Mouse (Mus musculus) gastrocnemius, postnatal 4 days (tissue): ENCODE measurements at regions not wholly inside any gene's neighbourhood (a gene's known extent, or its start where the extent isn't known, plus 50 kb on each side); places are given as distances from the start of the nearest gene placed in this dataset.
"Not testable (repeated sequence)": the region's sequence is repeated elsewhere in the genome, so short reads cannot be mapped to it uniquely, and the experiment has no call there.

Experiments
- DNase-seq, 2 experiments: peaks; one replicate each; pipeline ENCODE4 v3.0.0; 2021 to 2022; ENCODE audit warnings: low spot score in 2 of 2, mixed read lengths in 2 of 2

GRCm38 (mm10) chr16:21102033-21102432 lies 51.8 kb downstream of the Teddm3 start:
- not testable (repeated sequence) for DNase-seq

DNA sequence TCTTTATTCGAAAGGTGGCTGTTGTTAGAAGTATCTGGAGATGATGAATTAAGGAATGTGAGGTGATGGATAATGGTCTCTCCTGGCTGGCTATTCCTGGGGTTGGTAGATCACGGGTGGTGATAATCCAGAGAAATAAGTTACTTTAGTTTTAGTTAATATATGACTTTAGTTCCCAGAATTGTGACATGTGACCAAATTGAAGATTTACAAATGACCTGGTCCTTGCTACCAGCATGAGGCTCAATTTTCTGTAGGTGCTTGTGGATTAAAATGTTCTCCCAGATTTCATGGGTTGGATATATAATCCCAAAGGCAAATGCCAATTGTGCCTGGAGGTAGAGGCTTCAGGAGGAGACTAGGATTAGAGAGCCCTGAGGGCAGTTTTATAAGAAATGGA lies 53.7 kb downstream of the Teddm3 start:
- DNase-seq = not testable (repeated sequence)

- DNase-seq = no peak
Measured at GRCm38 (mm10) chr16:21074779-21075148, 79.0 kb downstream of the Teddm3 start.

GRCm38 (mm10) chr16:21074082-21074778 lies 79.6 kb downstream of the Teddm3 start:
- not testable (repeated sequence) for DNase-seq

- DNase-seq = no peak
Measured at GRCm38 (mm10) chr16:21060211-21060610, 93.6 kb downstream of the Teddm3 start.

DNA sequence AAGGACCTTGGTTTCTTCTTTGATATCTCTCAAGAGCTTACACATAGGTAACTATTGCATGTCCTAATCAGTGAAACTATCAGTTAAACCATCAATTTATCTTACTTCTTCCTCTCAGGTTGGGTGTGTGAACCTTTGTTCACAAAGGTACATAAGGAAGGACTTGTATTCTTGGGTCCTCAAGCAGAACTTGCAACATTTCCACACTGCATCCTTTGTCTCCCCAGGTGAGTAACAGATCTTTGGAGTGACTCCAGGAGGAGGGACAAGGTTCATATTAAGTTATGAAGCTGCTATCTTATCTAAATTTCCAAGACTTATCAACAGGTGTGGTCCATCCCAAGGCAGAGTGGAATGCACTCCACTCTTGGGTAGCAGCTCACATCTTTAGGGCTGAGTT lies 99.0 kb downstream of the Teddm3 start:
- no peak for DNase-seq

DNA sequence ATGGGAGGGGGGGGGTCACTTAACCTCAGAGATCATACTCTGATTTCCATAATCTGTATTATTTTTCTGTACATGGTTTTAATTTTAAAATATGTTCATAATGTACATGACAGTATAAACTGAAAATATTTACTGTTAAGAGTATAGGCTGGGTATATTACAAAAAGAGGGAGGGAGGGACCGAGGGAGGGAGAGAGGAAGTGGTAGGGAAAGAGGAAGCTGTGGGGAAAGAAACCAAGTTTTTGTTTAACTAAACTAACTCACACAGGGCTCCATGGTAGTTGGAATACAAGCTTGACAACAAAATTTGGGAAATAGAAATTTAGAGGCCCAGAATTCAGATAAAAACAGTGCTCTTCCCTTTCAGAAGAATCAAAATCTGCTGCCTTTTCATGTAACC lies 131.7 kb downstream of the Teddm3 start:
- not testable (repeated sequence) for DNase-seq

DNA sequence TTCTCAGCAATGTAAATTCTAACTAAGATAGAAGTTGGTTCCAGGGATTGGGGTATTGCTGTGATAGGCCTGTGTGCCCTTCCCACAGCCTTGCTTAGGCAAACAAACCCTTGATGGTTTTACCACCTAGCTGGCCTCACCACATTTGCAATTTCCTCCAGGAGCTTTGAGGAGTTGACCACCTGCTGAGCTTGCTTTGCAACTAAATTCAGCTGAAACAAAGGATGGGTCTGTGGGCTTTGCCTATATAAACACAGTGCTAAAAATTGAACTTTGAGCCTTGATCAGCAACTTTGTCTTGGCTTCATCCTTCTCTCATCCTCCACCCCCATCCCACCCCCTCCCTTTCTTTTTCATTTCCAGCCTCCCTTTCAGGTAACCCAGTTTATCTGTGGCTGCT lies 148.9 kb downstream of the Teddm3 start:
- no peak for DNase-seq

DNA sequence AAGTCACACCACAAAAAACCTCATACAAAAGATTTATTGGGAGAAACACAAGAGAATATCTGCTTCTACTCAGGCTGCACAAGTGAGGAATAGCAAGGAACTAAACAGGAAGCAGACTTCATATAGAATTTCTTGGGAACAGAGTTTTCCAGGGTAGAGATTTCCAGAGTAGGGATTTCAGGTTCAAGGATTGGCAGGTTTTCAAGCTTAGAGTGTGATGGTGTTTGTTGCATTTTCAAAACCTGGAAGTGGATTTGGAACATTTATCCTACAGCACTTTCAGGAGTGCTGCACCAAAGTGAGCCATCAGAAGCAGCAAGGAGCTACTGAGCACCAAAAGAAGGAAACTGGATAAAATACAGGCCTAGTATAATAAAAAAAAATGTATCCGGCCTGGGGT lies 152.7 kb downstream of the Teddm3 start:
- DNase-seq = no peak

DNA sequence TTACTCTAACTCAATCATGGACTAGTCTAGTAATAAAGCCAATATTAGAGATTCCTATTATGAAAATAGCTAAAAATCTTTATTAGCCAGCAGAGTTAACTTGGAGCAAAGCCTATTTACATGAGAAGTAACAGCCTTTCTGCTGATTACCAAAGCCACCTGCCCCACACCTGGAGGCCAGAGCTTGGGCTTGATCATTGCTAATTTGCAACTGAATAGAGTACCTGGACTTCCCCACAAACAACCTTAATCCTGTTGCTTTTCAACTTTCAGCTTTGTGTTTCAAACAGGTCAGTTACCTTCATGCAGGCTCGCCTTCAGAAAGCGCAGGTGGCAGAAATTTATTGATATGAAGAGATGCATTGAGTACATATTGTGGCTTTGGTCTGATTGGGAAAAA lies 163.3 kb downstream of the Teddm3 start:
- DNase-seq = no peak

GRCm38 (mm10) chr16:20975406-20975805 lies 178.4 kb downstream of the Teddm3 start:
- no peak for DNase-seq

- no peak for DNase-seq
Measured at GRCm38 (mm10) chr16:20972442-20972841, 181.4 kb downstream of the Teddm3 start.

- DNase-seq = no peak
Measured at GRCm38 (mm10) chr16:20958905-20959304, 194.9 kb downstream of the Teddm3 start.

DNA sequence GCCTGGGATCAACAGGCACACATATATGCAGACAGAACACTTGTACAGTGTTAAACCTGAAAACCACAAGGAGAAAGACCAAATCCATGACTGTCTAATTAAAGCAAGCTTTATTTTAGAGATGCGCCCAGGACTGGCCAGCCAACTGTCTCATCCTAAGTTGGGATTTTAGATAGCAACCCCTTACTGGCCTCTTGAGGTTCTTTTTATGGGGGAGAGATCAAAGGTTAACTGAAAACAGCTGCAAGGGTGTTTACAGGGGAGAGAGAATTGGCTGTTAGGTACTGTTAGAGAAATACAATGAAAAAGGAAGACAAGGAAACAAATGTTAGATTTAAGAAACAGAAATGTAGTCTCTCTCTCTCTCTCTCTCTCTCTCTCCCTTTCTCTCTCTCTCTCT lies 202.4 kb upstream of the Thpo start:
- no peak for DNase-seq

- DNase-seq = not testable (repeated sequence)
Measured at GRCm38 (mm10) chr16:20934846-20935245, 200.5 kb upstream of the Thpo start.

GRCm38 (mm10) chr16:20930003-20930402 lies 195.7 kb upstream of the Thpo start:
- not testable (repeated sequence) for DNase-seq

GRCm38 (mm10) chr16:20925776-20926175 lies 191.5 kb upstream of the Thpo start:
- not testable (repeated sequence) for DNase-seq

DNA sequence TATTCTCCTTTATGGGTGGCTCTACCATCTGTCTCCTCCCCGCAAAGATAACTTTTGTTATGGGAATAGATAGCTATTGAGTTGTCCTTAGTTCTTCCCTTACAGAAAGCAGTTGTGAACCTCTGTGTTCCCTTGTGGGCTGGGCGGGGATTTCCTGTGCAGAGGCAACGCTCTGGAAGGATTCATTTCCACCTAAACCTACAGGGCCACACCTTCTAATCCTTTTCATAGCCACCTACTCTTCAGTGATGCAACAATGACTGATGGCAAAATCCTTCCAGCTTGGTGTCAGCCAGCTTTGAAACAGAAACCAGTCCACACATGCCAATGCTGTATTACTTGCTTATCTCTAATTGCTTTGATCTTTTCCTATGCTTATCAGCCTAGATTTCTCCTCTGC lies 176.6 kb upstream of the Thpo start:
- DNase-seq = not testable (repeated sequence)

- DNase-seq = not testable (repeated sequence)
Measured at GRCm38 (mm10) chr16:20908467-20909351, 174.4 kb upstream of the Thpo start.

DNA sequence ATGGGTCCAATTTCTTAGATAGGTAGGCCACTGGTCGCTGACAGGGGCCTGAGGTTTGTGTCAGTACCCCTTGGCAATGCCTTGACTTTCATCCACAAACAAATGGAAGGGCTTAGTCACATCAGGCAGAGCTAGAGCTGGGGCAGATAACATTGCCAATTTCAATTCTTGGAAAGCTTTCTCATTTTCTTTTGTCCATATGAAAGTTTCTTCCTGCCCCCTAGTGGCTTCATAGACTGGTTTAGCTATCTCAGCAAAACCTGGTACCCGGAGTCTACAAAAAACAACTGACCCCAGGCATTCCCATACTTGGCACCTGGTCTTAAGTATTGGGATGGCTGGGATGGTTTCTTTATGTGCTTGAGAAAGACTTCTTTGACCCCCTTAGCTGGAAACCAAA lies 161.4 kb upstream of the Thpo start:
- DNase-seq = no peak

DNA sequence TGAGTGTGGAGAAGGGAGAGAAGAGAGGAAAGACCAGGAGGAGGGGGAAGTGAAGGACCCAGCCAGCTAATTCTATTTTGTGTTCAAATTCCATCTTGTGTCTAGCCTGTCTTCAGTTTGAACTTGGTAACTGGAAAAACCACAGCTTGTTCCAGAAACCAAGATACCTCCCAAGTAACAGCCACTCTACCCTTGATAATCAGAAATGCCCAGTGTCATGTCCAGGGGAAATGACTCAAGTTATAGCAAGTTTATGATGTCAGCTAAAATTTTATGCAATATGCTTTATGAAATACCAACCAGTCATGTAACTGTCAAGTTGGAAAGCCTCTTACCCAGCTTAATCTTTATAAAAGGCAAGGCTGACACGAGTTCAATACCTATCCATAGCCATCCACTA lies 137.4 kb upstream of the Thpo start:
- no peak for DNase-seq

DNA sequence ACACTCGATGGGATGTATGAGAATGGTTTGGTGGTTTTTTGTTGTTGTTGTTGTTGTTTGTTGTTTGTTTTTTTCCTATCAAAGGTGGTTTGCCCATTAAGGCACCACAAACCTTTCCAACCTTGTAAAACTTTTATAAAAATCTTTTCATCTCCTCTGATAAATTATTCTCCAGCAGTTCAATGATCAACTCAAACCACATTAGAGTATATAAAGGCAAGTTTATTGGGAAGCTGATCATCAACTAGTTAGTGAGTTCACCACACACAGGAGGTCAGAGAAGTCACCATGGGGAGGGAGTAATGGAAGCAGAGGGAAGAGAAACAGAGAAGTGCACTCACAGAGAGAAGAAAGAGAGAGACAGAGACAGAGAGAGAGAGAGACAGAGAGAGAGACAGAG lies 132.5 kb upstream of the Thpo start:
- no peak for DNase-seq

- no peak for DNase-seq
Measured at GRCm38 (mm10) chr16:20861256-20861655, 126.9 kb upstream of the Thpo start.
